Mouse (Mus musculus) CH12.LX (cell line): ENCODE measurements around the gene 2610507B11Rik. TPM values are rescaled to one million over a fixed set of nuclear protein-coding genes. Genes with fewer than 3 reads are reported as not detected.
A peak's percentile ranks its signal among the peaks of the same experiment; 100 is the strongest.

Source experiments
- DNase-seq: peaks from one replicate; pipeline ENCODE4 v3.0.0-alpha.2; 2013; ENCODE audit errors: extremely low read depth
- H3K27ac ChIP-seq: 2 replicates; pipeline ENCODE4 v1.5.1; 2012; ENCODE audit warnings: low read depth, mild to moderate bottlenecking, control low read depth, moderate library complexity; ENCODE audit not compliant: insufficient read depth
- H3K27me3 ChIP-seq: replicated peaks from 2 replicates; pipeline ENCODE3; 2012; ENCODE audit warnings: inconsistent platforms
- H3K36me3 ChIP-seq, 2 experiments: replicated peaks in 1 of 2; 2 replicates each; pipeline versions ENCODE3 to v1.6.1; 2012; ENCODE audit warnings: inconsistent platforms in 1 of 2, low read length in 1 of 2, mild to moderate bottlenecking in 1 of 2, mixed read lengths in 1 of 2, moderate library complexity in 1 of 2; ENCODE audit not compliant: control insufficient read depth in 1 of 2, insufficient read depth in 1 of 2
- H3K4me1 ChIP-seq, 2 experiments: 2 replicates each; pipeline ENCODE4 v1.6.1; 2012; ENCODE audit warnings: inconsistent platforms in 1 of 2, moderate library complexity in 1 of 2; ENCODE audit not compliant: insufficient read depth in 2 of 2, control insufficient read depth in 1 of 2
- H3K4me2 ChIP-seq: 2 replicates; pipeline ENCODE4 v1.6.1; 2012; ENCODE audit warnings: low read depth, mild to moderate bottlenecking, control low read depth; ENCODE audit not compliant: poor library complexity, insufficient read depth, severe bottlenecking
- H3K4me3 ChIP-seq, 3 experiments: fragments of 150-350 bp in 1 of 3; sonication (generic) in 1 of 3; replicated peaks in 1 of 3; 2 replicates each; pipeline versions ENCODE3 to v1.5.1; 2011 to 2012; ENCODE audit warnings: low read depth in 2 of 3, low read length in 2 of 3, mild to moderate bottlenecking in 2 of 3, moderate library complexity in 2 of 3, control low read depth in 1 of 3, improper control_type of control experiment in 1 of 3, inconsistent platforms in 1 of 3, mixed read lengths in 1 of 3; ENCODE audit not compliant: poor library complexity in 1 of 3
- H3K79me2 ChIP-seq: replicated peaks from 2 replicates; pipeline ENCODE4 v1.6.1; 2012; ENCODE audit warnings: mild to moderate bottlenecking, moderate library complexity; ENCODE audit not compliant: control insufficient read depth, poor library complexity, insufficient read depth, severe bottlenecking; ENCODE audit errors: extremely low read depth
- H3K9ac ChIP-seq: 2 replicates; pipeline ENCODE4 v1.6.1; 2012; ENCODE audit warnings: low read depth, mild to moderate bottlenecking, control low read depth, moderate library complexity; ENCODE audit not compliant: insufficient read depth
- H3K9me3 ChIP-seq: replicated peaks from 2 replicates; pipeline ENCODE3; 2012; ENCODE audit warnings: low read length, inconsistent platforms, mixed read lengths
- BHLHE40 ChIP-seq: IDR thresholded peaks from 2 replicates; pipeline ENCODE4 v1.6.1; 2011; ENCODE audit warnings: mild to moderate bottlenecking, low read depth, low read length, improper control_type of control experiment
- CHD1 ChIP-seq: IDR thresholded peaks from 2 replicates; pipeline ENCODE4 v1.6.1; 2012; ENCODE audit warnings: low read depth, low read length, improper control_type of control experiment, inconsistent platforms
- CHD2 ChIP-seq: IDR thresholded peaks from 2 replicates; pipeline ENCODE4 v1.6.1; 2011; ENCODE audit warnings: low read length, improper control_type of control experiment
- CTCF ChIP-seq, 2 experiments: IDR thresholded peaks in 1 of 2; conservative IDR thresholded peaks in 1 of 2; 2 replicates each; pipeline ENCODE4 v1.5.1; 2011 to 2012; ENCODE audit warnings: low read depth in 2 of 2, low read length in 2 of 2, improper control_type of control experiment in 1 of 2, inconsistent platforms in 1 of 2, mild to moderate bottlenecking in 1 of 2, moderate library complexity in 1 of 2
- E2F4 ChIP-seq: IDR thresholded peaks from 2 replicates; pipeline ENCODE4 v1.6.1; 2011; ENCODE audit warnings: low read depth, low read length, improper control_type of control experiment; ENCODE audit not compliant: insufficient replicate concordance
- ELF1 ChIP-seq: IDR thresholded peaks from 2 replicates; pipeline ENCODE4 v1.6.1; 2014; ENCODE audit warnings: low read depth, mild to moderate bottlenecking, inconsistent platforms, low read length, improper control_type of control experiment
- EP300 ChIP-seq: IDR thresholded peaks from 2 replicates; pipeline ENCODE4 v1.6.1; 2011; ENCODE audit warnings: low read length, improper control_type of control experiment
- ETS1 ChIP-seq: conservative IDR thresholded peaks from 2 replicates; pipeline ENCODE4 v1.6.1; 2012; ENCODE audit warnings: low read depth, mild to moderate bottlenecking, inconsistent platforms, low read length, improper control_type of control experiment, moderate library complexity
- GABPA ChIP-seq: IDR thresholded peaks from 2 replicates; pipeline ENCODE4 v1.6.1; 2012; ENCODE audit warnings: low read depth, low read length, improper control_type of control experiment, inconsistent platforms; ENCODE audit not compliant: insufficient replicate concordance
- HCFC1 ChIP-seq: IDR thresholded peaks from 2 replicates; pipeline ENCODE4 v1.6.1; 2012; ENCODE audit warnings: low read depth, mild to moderate bottlenecking, inconsistent platforms, low read length, improper control_type of control experiment
- IRF4 ChIP-seq: IDR thresholded peaks from 2 replicates; pipeline ENCODE4 v1.6.1; 2014; ENCODE audit warnings: low read depth, mild to moderate bottlenecking, inconsistent platforms, low read length, improper control_type of control experiment
- JUN ChIP-seq: IDR thresholded peaks from 2 replicates; pipeline ENCODE4 v1.6.1; 2011; ENCODE audit warnings: low read depth, mild to moderate bottlenecking, low read length, improper control_type of control experiment, moderate library complexity; ENCODE audit not compliant: insufficient read depth
- JUND ChIP-seq: conservative IDR thresholded peaks from 2 replicates; pipeline ENCODE4 v1.6.1; 2011; ENCODE audit warnings: low read depth, low read length, improper control_type of control experiment
- KAT2A ChIP-seq: IDR thresholded peaks from 2 replicates; pipeline ENCODE4 v1.6.1; 2012; ENCODE audit warnings: low read length, improper control_type of control experiment, inconsistent platforms; ENCODE audit not compliant: insufficient replicate concordance
- MAFK ChIP-seq: IDR thresholded peaks from 2 replicates; pipeline ENCODE4 v1.6.1; 2011; ENCODE audit warnings: low read length, improper control_type of control experiment; ENCODE audit not compliant: insufficient replicate concordance
- MAX ChIP-seq: IDR thresholded peaks from 2 replicates; pipeline ENCODE4 v1.6.1; 2011; ENCODE audit warnings: low read length, improper control_type of control experiment
- MAZ ChIP-seq: IDR thresholded peaks from 2 replicates; pipeline ENCODE4 v1.6.1; 2012; ENCODE audit warnings: low read depth, mild to moderate bottlenecking, inconsistent platforms, low read length, improper control_type of control experiment, moderate library complexity
- MEF2A ChIP-seq: IDR thresholded peaks from 2 replicates; pipeline ENCODE4 v1.6.1; 2014; ENCODE audit warnings: low read depth, mild to moderate bottlenecking, inconsistent platforms, low read length, improper control_type of control experiment, borderline replicate concordance
- MXI1 ChIP-seq: IDR thresholded peaks from 2 replicates; pipeline ENCODE4 v1.6.1; 2011; ENCODE audit warnings: mild to moderate bottlenecking, low read depth, low read length, improper control_type of control experiment
- MYC ChIP-seq: IDR thresholded peaks from 2 replicates; pipeline ENCODE4 v1.6.1; 2011; ENCODE audit warnings: low read depth, mild to moderate bottlenecking, improper control_type of control experiment, low read length
- NELFE ChIP-seq: IDR thresholded peaks from 2 replicates; pipeline ENCODE4 v1.6.1; 2011; ENCODE audit warnings: low read depth, low read length, improper control_type of control experiment
- NRF1 ChIP-seq: IDR thresholded peaks from 2 replicates; pipeline ENCODE4 v1.6.1; 2014; ENCODE audit warnings: low read depth, mild to moderate bottlenecking, inconsistent platforms, low read length, improper control_type of control experiment, moderate library complexity
- PAX5 ChIP-seq: IDR thresholded peaks from 2 replicates; pipeline ENCODE4 v1.6.1; 2012; ENCODE audit warnings: low read length, inconsistent platforms, mixed read lengths
- POLR2A ChIP-seq: IDR thresholded peaks from 2 replicates; pipeline ENCODE4 v1.6.1; 2011; ENCODE audit warnings: low read depth, mild to moderate bottlenecking, improper control_type of control experiment, low read length
- POLR2AphosphoS2 ChIP-seq: IDR thresholded peaks from 2 replicates; pipeline ENCODE4 v1.6.1; 2011; ENCODE audit warnings: low read depth, low read length, improper control_type of control experiment
- RAD21 ChIP-seq: IDR thresholded peaks from 2 replicates; pipeline ENCODE4 v1.6.1; 2011; ENCODE audit warnings: low read depth, mild to moderate bottlenecking, low read length, improper control_type of control experiment, moderate library complexity
- RCOR1 ChIP-seq: conservative IDR thresholded peaks from 2 replicates; pipeline ENCODE4 v1.6.1; 2012; ENCODE audit warnings: low read depth, mild to moderate bottlenecking, inconsistent platforms, low read length, improper control_type of control experiment
- SIN3A ChIP-seq: IDR thresholded peaks from 2 replicates; pipeline ENCODE4 v1.6.1; 2012; ENCODE audit warnings: low read length, improper control_type of control experiment, inconsistent platforms
- SMC3 ChIP-seq: IDR thresholded peaks from 2 replicates; pipeline ENCODE4 v1.6.1; 2011; ENCODE audit warnings: low read depth, low read length, improper control_type of control experiment
- TBP ChIP-seq: conservative IDR thresholded peaks from 2 replicates; pipeline ENCODE4 v1.6.1; 2011; ENCODE audit warnings: low read depth, low read length, improper control_type of control experiment
- TCF12 ChIP-seq: IDR thresholded peaks from 2 replicates; pipeline ENCODE4 v1.6.1; 2014; ENCODE audit warnings: low read depth, mild to moderate bottlenecking, inconsistent platforms, low read length, improper control_type of control experiment
- UBTF ChIP-seq: IDR thresholded peaks from 2 replicates; pipeline ENCODE4 v1.6.1; 2012; ENCODE audit warnings: low read depth, mild to moderate bottlenecking, inconsistent platforms, low read length, improper control_type of control experiment, moderate library complexity
- USF1 ChIP-seq: IDR thresholded peaks from 2 replicates; pipeline ENCODE4 v1.6.1; 2014; ENCODE audit warnings: low read depth, mild to moderate bottlenecking, inconsistent platforms, low read length, improper control_type of control experiment
- USF2 ChIP-seq: conservative IDR thresholded peaks from 2 replicates; pipeline ENCODE4 v1.6.1; 2011; ENCODE audit warnings: low read depth, low read length, improper control_type of control experiment
- ZC3H11A ChIP-seq: IDR thresholded peaks from 2 replicates; pipeline ENCODE4 v1.6.1; 2012; ENCODE audit warnings: low read depth, mild to moderate bottlenecking, inconsistent platforms, low read length, improper control_type of control experiment
- ZKSCAN1 ChIP-seq: IDR thresholded peaks from 2 replicates; pipeline ENCODE4 v1.6.1; 2012; ENCODE audit warnings: low read depth, inconsistent platforms, low read length, improper control_type of control experiment, borderline replicate concordance
- ZMIZ1 ChIP-seq: IDR thresholded peaks from 2 replicates; pipeline ENCODE4 v1.6.1; 2012; ENCODE audit warnings: low read depth, mild to moderate bottlenecking, inconsistent platforms, low read length, improper control_type of control experiment
- ZNF384 ChIP-seq: IDR thresholded peaks from 2 replicates; pipeline ENCODE4 v1.6.1; 2012; ENCODE audit warnings: low read depth, low read length, improper control_type of control experiment, inconsistent platforms
- dilution Hi-C: fragments of 300-500 bp; cut with MboI; formaldehyde crosslinking; loops from 2 replicates; pipeline ENCODE4 v1.14.3; 2020; ENCODE audit warnings: low sequenced_read_pairs; ENCODE audit not compliant: extremely low pct_unique_long_range_greater_than_20kb, extremely low pct_ligation_motif_present
- in situ Hi-C: fragments of 300-500 bp; cut with MboI; formaldehyde crosslinking; loops from 3 replicates; pipeline ENCODE4 v1.14.3; 2019; ENCODE audit warnings: low sequenced_read_pairs, low pct_ligation_motif_present, low pct_unique_long_range_greater_than_20kb, mixed read lengths
- polyA plus RNA-seq: library from polyadenylated mRNA; unstranded; fragments of >175 nt; gene quantifications from 2 replicates; pipeline ENCODE4 v1.2.1, GENCODE M21; 2012; ENCODE audit warnings: low read depth; ENCODE audit not compliant: insufficient read length
- total RNA-seq, 2 experiments: library from RNA; depleted of rRNA; stranded (reverse); fragments of 300-350 nt in 1 of 2; fragments of >200 nt in 1 of 2; gene quantifications; 2 replicates each; pipeline ENCODE4 v1.2.3; 2012 to 2014

Gene 2610507B11Rik
- total and polyA plus RNA-seq, 3 experiments, result 58.9 to 96.9 (median 89.3) TPM

GRCm38 (mm10) chr11:78245627-78246317, 15.8 kb upstream of the 2610507B11Rik start, which contains the start of the genes Sdf2 and Supt6:
Sdf2 (plus strand) TSS chr11:78245746.
Supt6 (minus strand) TSS chr11:78245987.
- H3K27me3 ChIP-seq, result no peaks in the 10 kb centered on the region
- TF ChIP-seq POLR2A (peak; percentile 90), USF1 (no peak), USF2 (no peak; the same call in 1 of the 2 replicates), MEF2A (peak; percentile 64), RAD21 (no peak), ELF1 (peak; percentile 89), NELFE (peak; percentile 83), ETS1 (peak; percentile 33; the same call in 1 of the 2 replicates), ZC3H11A (no peak), MAX (peak; percentile 57), KAT2A (0 out of 2 replicates have a peak, but pooled peaks have one; percentile 18), GABPA (no peak; the same call in 1 of the 2 replicates), MYC (0 out of 2 replicates have a peak, but pooled peaks have one; percentile 47), MXI1 (peak; percentile 82), CTCF (conservative IDR thresholded peaks at IDR 0.05 in 1 of 2, IDR thresholded peaks at IDR 0.05 in 1 of 2; ENCODE audit: low read depth in 2 of 2, low read length in 2 of 2) (no peak), CHD1 (peak; percentile 87; the same call in 1 of the 2 replicates), NRF1 (no peak; the same call in 1 of the 2 replicates), CHD2 (peak; percentile 41; the same call in 1 of the 2 replicates), BHLHE40 (no peak), MAZ (0 out of 2 replicates have a peak, but pooled peaks have one; percentile 52), ZNF384 (0 out of 2 replicates have a peak, but pooled peaks have one; percentile 5), MAFK (no peak), HCFC1 (peak; percentile 81), EP300 (no peak), TBP (peak; percentile 78; the same call in 1 of the 2 replicates), JUND (0 out of 2 replicates have a peak, but pooled peaks have one; percentile 6), POLR2AphosphoS2 (peak; percentile 75; the same call in 1 of the 2 replicates), TCF12 (peak; percentile 89), E2F4 (no peak), UBTF (no peak), ZKSCAN1 (no peak), IRF4 (peak; percentile 19; the same call in 1 of the 2 replicates), ZMIZ1 (peak; percentile 68), SIN3A (peak; percentile 91), JUN (no peak), SMC3 (no peak), RCOR1 (no peak), PAX5 (no peak)
- in situ Hi-C loops (no loop called here), dilution Hi-C loops (no loop called here)
- H3K4me3 ChIP-seq, result peak within 1 kb of the TSS; percentile 91 to 98 (median 97)
- peaks cover 12 to 39% of the 10 kb centered on the region in 2 experiments for H3K36me3 ChIP-seq
- H3K9me3 ChIP-seq, result no peaks in the 10 kb centered on the region
- peak; percentile 96 for DNase-seq
- H3K27ac ChIP-seq, result peak within 1 kb of the TSS; percentile 97
- peak within 1 kb of the TSS; percentile 97 for H3K9ac ChIP-seq
- peak within 1 kb of the TSS; percentile 100 for H3K4me2 ChIP-seq
- peaks cover 5 to 57% of the 10 kb centered on the region in 2 experiments for H3K4me1 ChIP-seq
- H3K79me2 ChIP-seq, result peaks cover 87% of the 10 kb centered on the region
